Mouse (Mus musculus) G1E (cell line): ENCODE results near the gene Lbx2. TPM values are rescaled to one million over a fixed set of nuclear protein-coding genes. Genes with fewer than 3 reads are reported as not detected.
A peak's percentile ranks its signal among the peaks of the same experiment; 100 is the strongest.

ENCODE experiments used
- ATAC-seq: 2 replicates; pipeline ENCODE4 v1.8.0; 2016; ENCODE audit warnings: mild to moderate bottlenecking; ENCODE audit not compliant: insufficient number of reproducible peaks, poor library complexity, low FRiP score, severe bottlenecking; ENCODE audit errors: extremely low read depth
- DNase-seq: peaks from one replicate; pipeline ENCODE4 v3.0.0; 2012; ENCODE audit warnings: low spot score
- H3K27me3 ChIP-seq: 2 replicates; pipeline ENCODE4 v1.6.1; 2012; ENCODE audit warnings: mild to moderate bottlenecking, low read length, inconsistent platforms; ENCODE audit not compliant: insufficient read depth
- H3K36me3 ChIP-seq: replicated peaks from 2 replicates; pipeline ENCODE3; 2012; ENCODE audit warnings: mild to moderate bottlenecking, inconsistent platforms
- H3K4me1 ChIP-seq: 2 replicates; pipeline ENCODE4 v1.6.1; 2012; ENCODE audit warnings: low read depth, low read length, inconsistent platforms, mixed read lengths; ENCODE audit not compliant: insufficient read depth
- H3K4me3 ChIP-seq: 2 replicates; pipeline ENCODE4 v1.5.1; 2012; ENCODE audit warnings: low read depth, mild to moderate bottlenecking, inconsistent platforms, low read length, moderate library complexity, mixed read lengths
- H3K9me3 ChIP-seq: replicated peaks from 2 replicates; pipeline ENCODE4 v1.6.1; 2012; ENCODE audit warnings: inconsistent platforms
- CTCF ChIP-seq: IDR thresholded peaks from 2 replicates; pipeline ENCODE4 v1.5.1; 2012; ENCODE audit warnings: low read depth, low read length, inconsistent platforms, mixed read lengths
- GATA1 ChIP-seq: IDR thresholded peaks from 2 replicates; pipeline ENCODE4 v1.6.1; 2012; ENCODE audit warnings: borderline replicate concordance, low read length, inconsistent platforms, mixed read lengths
- GATA2 ChIP-seq: IDR thresholded peaks from 2 replicates; pipeline ENCODE4 v1.6.1; 2012; ENCODE audit warnings: low read depth, low read length, inconsistent platforms, borderline replicate concordance
- POLR2AphosphoS5 ChIP-seq: IDR thresholded peaks from 2 replicates; pipeline ENCODE4 v1.6.1; 2012; ENCODE audit warnings: low read depth, low read length, inconsistent platforms; ENCODE audit not compliant: insufficient replicate concordance
- TAL1 ChIP-seq: conservative IDR thresholded peaks from 2 replicates; pipeline ENCODE4 v1.6.1; 2012; ENCODE audit warnings: low read depth, low read length, inconsistent platforms, mixed read lengths
- polyA plus RNA-seq: library from polyadenylated mRNA; stranded (reverse); fragments of >175 nt; gene quantifications from 2 replicates; pipeline ENCODE4 v1.2.3, GENCODE M21; 2012
- total RNA-seq, 2 experiments: library from RNA; stranded (forward) in 1 of 2; stranded (reverse) in 1 of 2; fragments of 200-1000 nt in 1 of 2; fragments of >200 nt in 1 of 2; fragmentation: Nextera tagmentation in 1 of 2; gene quantifications; 2 replicates each; pipeline ENCODE4 v1.2.3; 2014 to 2017

Lbx2 gene
- total and polyA plus RNA-seq, 3 experiments, result 0.15 TPM; not detected in 2

- TF ChIP-seq POLR2AphosphoS5, result no peak
- no peak for TF ChIP-seq CTCF
- no peak for TF ChIP-seq GATA2
- no peak for TF ChIP-seq GATA1
- Histone ChIP-seq H3K27me3 (no peaks in the 10 kb centered on the region), H3K9me3 (no peaks in the 10 kb centered on the region), H3K36me3 (peaks cover 60% of the 10 kb centered on the region), H3K4me1 (peaks cover 53% of the 10 kb centered on the region), H3K4me3 (no peak overlapping the region)
- DNase-seq, result no peak
- no peak for ATAC-seq
Observed at GRCm38 (mm10) chr6:83104158-83104557, 18.0 kb downstream of the Lbx2 start.

- Histone ChIP-seq H3K9me3 (no peaks in the 10 kb centered on the region), H3K4me1 (peaks cover 55% of the 10 kb centered on the region), H3K36me3 (peaks cover 82% of the 10 kb centered on the region), H3K27me3 (no peaks in the 10 kb centered on the region), H3K4me3 (peak overlapping the region; percentile 100; the same call in 1 of the 2 replicates)
- TF ChIP-seq CTCF (peak; percentile 92), POLR2AphosphoS5 (no peak), TAL1 (no peak), GATA1 (no peak), GATA2 (no peak)
- ATAC-seq (peak; percentile 50; the same call in 1 of the 2 replicates), DNase-seq (peak; percentile 75)
Observed at GRCm38 (mm10) chr6:83107566-83108400, 21.6 kb downstream of the Lbx2 start.

DNA sequence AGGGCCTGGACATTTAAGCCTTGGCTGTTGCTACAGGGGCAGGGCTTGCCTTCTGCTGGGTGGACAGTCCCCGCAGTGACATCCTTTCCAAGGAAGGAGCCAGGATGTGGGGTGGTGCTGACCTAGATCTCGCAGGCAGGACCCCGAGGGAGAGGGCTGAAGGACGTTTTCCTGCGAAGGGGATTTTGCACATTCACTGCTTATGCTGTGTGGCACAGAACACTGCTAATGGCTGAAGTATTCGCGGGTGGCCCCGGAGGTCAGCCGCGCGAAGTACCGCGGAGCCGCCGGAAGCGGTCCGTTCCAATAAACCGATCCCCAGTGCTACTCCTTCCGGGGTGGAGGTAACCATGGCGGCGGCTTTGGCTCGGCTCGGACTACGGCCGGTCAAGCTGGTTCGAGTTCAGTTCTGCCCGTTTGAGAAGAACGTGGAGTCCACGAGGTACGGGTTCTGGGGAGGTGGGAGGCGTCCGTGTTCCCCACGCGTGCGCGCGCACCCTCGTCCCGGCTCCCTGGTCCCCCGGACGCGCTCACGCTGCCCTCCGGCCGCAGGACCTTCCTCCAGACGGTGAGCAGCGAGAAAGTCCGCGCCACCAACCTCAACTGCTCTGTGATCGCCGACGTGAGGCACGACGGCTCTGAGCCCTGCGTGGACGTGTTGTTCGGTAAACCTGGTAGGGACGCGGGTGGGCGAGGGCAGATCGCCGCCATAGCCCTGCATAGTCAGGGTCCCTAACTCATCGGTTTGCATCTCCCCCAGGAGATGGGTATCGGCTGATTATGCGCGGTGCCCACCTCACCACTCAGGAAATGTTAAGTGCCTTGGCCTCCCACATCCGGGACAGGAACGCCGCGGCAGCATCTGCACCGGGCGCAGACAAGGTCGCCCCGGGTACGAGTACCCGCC, 22.8 kb downstream of the Lbx2 start, which contains the start of gene Mrpl53:
Gene Mrpl53 (plus strand): TSS at position 279 of the 907 bp plus-strand sequence.
- no peaks in the 10 kb centered on the region for H3K9me3 ChIP-seq
- peaks cover 57% of the 10 kb centered on the region for H3K4me1 ChIP-seq
- TF ChIP-seq GATA1, result no peak
- peak; percentile 51; the same call in 1 of the 2 replicates for TF ChIP-seq POLR2AphosphoS5
- peak; percentile 86 for DNase-seq
- peak; percentile 71 for ATAC-seq
- no peaks in the 10 kb centered on the region for H3K27me3 ChIP-seq
- H3K4me3 ChIP-seq, result peak within 1 kb of the TSS; percentile 100
- H3K36me3 ChIP-seq, result peaks cover 81% of the 10 kb centered on the region

DNA sequence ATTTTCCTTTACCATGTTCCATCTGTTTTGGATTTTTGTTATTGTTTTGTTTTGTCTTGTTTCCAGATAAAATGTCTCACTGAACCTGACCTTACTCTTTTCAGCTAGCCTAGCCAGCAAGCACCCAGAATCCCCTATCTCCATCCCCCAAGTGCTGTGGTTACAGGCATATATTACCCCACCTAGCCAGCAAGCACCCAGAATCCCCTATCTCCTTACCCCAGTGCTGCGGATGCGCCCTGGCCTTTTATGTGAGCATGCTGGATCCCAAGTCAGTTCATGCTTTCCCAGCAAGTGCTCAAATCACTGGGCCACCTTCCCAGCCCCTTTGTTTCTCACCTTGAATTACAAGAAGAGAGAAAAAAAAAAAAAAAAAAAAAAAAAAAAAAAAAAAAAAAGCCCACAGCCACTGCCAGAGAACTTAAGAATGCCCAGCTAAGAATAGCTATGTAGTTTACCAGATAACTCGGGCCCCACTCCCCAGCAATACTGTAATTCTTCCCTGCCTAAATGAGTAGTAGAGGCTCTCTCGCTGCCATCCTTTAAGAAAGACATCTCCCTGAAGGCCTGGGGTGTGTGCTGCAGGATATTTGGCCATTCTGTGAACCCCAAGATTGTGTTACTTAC, 25.5 kb downstream of the Lbx2 start:
- Histone ChIP-seq H3K4me3 (no peak overlapping the region), H3K9me3 (no peaks in the 10 kb centered on the region), H3K27me3 (no peaks in the 10 kb centered on the region), H3K4me1 (peaks cover 70% of the 10 kb centered on the region), H3K36me3 (peaks cover 66% of the 10 kb centered on the region)
- DNase-seq (no peak), ATAC-seq (no peak)
- TF ChIP-seq GATA1, result no peak
- no peak for TF ChIP-seq GATA2
- no peak for TF ChIP-seq POLR2AphosphoS5
- no peak for TF ChIP-seq TAL1
- no peak for TF ChIP-seq CTCF

GRCm38 (mm10) chr6:83115011-83115671, 29.0 kb downstream of the Lbx2 start, which contains the start of gene Mogs:
Mogs (plus strand) TSS chr6:83115496.
- DNase-seq (peak; percentile 96), ATAC-seq (peak; percentile 69)
- peaks cover 75% of the 10 kb centered on the region for H3K36me3 ChIP-seq
- no peak for TF ChIP-seq CTCF
- no peak for TF ChIP-seq GATA1
- TF ChIP-seq GATA2, result no peak
- TF ChIP-seq POLR2AphosphoS5, result no peak
- no peak for TF ChIP-seq TAL1
- H3K4me1 ChIP-seq, result peaks cover 82% of the 10 kb centered on the region
- no peaks in the 10 kb centered on the region for H3K27me3 ChIP-seq
- peak within 1 kb of the TSS; percentile 94 for H3K4me3 ChIP-seq
- H3K9me3 ChIP-seq, result no peaks in the 10 kb centered on the region
